Mouse (Mus musculus): ENCODE measurements around the gene Gnl1.
"Not testable (repeated sequence)": the region's sequence is repeated elsewhere in the genome, so short reads cannot be mapped to it uniquely, and the experiment has no call there.

Gnl1 gene

GRCm38 (mm10) chr17:35979401-35980362 lies at the start of gene Gnl1, which contains the start of gene Prr3:
TSS of gene Gnl1 (plus strand) at chr17:35979851.
TSS of gene Prr3 (minus strand) at chr17:35980236.
- peak; percentile 96 for DNase-seq

GRCm38 (mm10) chr17:35930627-35931026 lies 49.0 kb upstream of the Gnl1 start:
- no peak for DNase-seq

- no peak for DNase-seq
Measured at GRCm38 (mm10) chr17:35932608-35933007, 47.0 kb upstream of the Gnl1 start.

- DNase-seq = not testable (repeated sequence)
Measured at GRCm38 (mm10) chr17:35935763-35936162, 43.9 kb upstream of the Gnl1 start.

GRCm38 (mm10) chr17:35937700-35938348 lies 41.8 kb upstream of the Gnl1 start:
- peak; percentile 57 for DNase-seq

- no peak for DNase-seq
Measured at GRCm38 (mm10) chr17:35939108-35939507, 40.5 kb upstream of the Gnl1 start.

- no peak for DNase-seq
Measured at GRCm38 (mm10) chr17:35939941-35940340, 39.7 kb upstream of the Gnl1 start.

GRCm38 (mm10) chr17:35950946-35951345 lies 28.7 kb upstream of the Gnl1 start:
- DNase-seq = not testable (repeated sequence)

GRCm38 (mm10) chr17:35952559-35952958 lies 27.1 kb upstream of the Gnl1 start:
- DNase-seq = not testable (repeated sequence)

GRCm38 (mm10) chr17:35954665-35955064 lies 25.0 kb upstream of the Gnl1 start:
- no peak for DNase-seq

- DNase-seq = no peak
Measured at GRCm38 (mm10) chr17:35958533-35959223, 21.0 kb upstream of the Gnl1 start.

GRCm38 (mm10) chr17:35963279-35963678 lies 16.4 kb upstream of the Gnl1 start:
- no peak for DNase-seq

- no peak for DNase-seq
Measured at GRCm38 (mm10) chr17:35967621-35968020, 12.0 kb upstream of the Gnl1 start.

GRCm38 (mm10) chr17:35969418-35970389 lies 9.9 kb upstream of the Gnl1 start, which contains the start of gene Abcf1:
TSS of gene Abcf1 (minus strand) at chr17:35969761.
- peak; percentile 99 for DNase-seq

- DNase-seq = no peak
Measured at GRCm38 (mm10) chr17:35972131-35972530, 7.5 kb upstream of the Gnl1 start.

- no peak for DNase-seq
Measured at GRCm38 (mm10) chr17:35978811-35979400, 745 bp upstream of the Gnl1 start.

GRCm38 (mm10) chr17:35980363-35980754 lies 708 bp downstream of the Gnl1 start:
- peak; percentile 53 for DNase-seq

GRCm38 (mm10) chr17:35981776-35982175 lies 2.1 kb downstream of the Gnl1 start:
- no peak for DNase-seq

GRCm38 (mm10) chr17:35991781-35992180 lies 12.1 kb downstream of the Gnl1 start:
- no peak for DNase-seq

- DNase-seq = peak; percentile 76
Measured at GRCm38 (mm10) chr17:35993675-35994074, 14.0 kb downstream of the Gnl1 start.

GRCm38 (mm10) chr17:35994175-35994878 lies 14.7 kb downstream of the Gnl1 start:
- DNase-seq = peak; percentile 89

Data from kidney, adult 9 months (tissue).